Mouse (Mus musculus) ES-E14 (cell line): ENCODE measurements around the gene Celsr1.

Source experiments
- CHD2 ChIP-seq: IDR thresholded peaks from 2 replicates; pipeline ENCODE4 v1.6.1; 2014; ENCODE audit warnings: mild to moderate bottlenecking, low read depth, low read length, inconsistent platforms
- HCFC1 ChIP-seq: IDR thresholded peaks from 2 replicates; pipeline ENCODE4 v1.6.1; 2012; ENCODE audit warnings: low read length, inconsistent platforms, borderline replicate concordance; ENCODE audit not compliant: insufficient read depth
- ZNF384 ChIP-seq: IDR thresholded peaks from 2 replicates; pipeline ENCODE4 v1.6.1; 2012; ENCODE audit warnings: low read depth, low read length, inconsistent platforms

- TF ChIP-seq HCFC1, result no peak
- no peak for TF ChIP-seq CHD2
- no peak for TF ChIP-seq ZNF384
These were observed 42.7 kb downstream of the Celsr1 start for GRCm38 (mm10) chr15:85990696-85991443.
